Mouse (Mus musculus) c-Kit-positive CD71-negative TER-119-negative erythroid progenitor cells, embryonic 14.5 days (primary cell): Measurements from ENCODE around the gene Hist1h2ai.

Experiments used
- DNase-seq: peaks from one replicate; pipeline ENCODE4 v3.0.0-alpha.2; 2013; ENCODE audit warnings: low read depth

Hist1h2ai gene

DNA sequence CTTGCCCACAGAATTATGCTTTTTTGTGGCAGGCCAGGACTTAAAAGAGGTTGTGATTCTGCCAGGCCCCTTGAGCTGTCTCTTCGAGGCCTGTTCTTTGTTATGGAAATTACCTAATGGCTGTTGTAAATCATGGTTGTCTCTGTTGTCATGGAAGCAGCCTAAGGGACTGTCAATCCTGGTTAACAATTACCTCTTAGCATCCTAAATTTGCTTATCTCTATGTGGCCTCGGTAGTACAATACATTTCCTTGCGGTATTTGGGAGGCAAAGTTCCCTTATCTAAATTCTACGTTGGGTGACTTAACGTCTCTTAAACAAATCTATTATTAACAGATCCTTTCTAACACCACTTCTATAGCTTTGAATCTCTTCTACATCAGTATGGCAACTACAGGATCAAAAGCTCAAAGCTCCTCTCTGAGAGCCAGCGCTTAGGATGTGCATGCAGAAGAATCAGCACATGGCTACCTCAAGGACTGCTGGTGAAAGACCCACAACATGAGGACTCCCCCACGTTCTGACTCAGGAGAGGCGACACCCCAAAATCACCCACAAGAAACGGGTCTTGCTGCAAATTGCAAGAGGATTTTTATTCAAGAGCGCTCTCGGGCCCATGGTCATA, 11.8 kb downstream of the Hist1h2ai start:
- no peak for DNase-seq

DNA sequence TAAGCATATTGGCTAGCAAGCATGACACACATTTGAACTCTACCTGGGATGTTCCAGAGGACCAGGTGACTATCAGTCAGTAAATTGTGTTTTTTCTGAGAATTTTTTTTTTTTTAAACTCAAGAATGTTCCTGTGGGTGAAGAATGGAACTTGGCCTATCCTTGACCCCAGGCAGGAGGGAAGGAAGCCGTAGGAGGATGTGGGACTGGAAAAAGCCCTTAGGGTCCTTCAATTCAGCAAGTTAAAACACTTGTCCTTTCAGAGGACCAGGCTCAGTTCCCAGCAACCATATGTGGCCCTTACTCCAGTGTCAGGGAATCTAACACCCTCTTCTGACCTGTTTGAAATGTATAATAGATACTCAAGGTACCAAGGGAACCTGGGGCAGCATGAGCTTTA, 13.3 kb downstream of the Hist1h2ai start:
- DNase-seq = no peak

DNA sequence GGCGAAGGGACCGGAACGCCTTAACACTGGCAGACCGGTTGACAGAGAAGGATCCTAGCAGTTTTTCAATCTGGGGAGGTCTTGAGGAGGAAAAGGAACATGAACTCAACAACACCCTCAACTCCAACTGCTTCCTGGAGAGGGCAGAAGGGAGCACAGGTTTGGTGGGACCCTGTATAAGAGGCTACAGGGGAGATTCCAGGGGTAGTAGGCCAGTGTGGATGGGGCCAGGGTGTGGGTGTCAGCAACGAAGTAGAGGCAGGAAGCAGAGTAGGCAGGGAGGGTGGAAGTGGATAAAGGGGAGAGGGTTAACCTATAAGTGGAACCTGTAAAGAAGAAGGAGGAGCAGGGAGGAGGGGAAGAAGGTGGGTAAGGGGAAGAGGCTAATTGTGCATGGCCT, 17.2 kb downstream of the Hist1h2ai start:
- no peak for DNase-seq

GRCm38 (mm10) chr13:21734010-21734905, 18.0 kb downstream of the Hist1h2ai start:
- peak; percentile 81 for DNase-seq

- DNase-seq = peak; percentile 71
These were observed 18.9 kb downstream of the Hist1h2ai start, which contains the start of gene Hist1h4j for GRCm38 (mm10) chr13:21734906-21735767. TSS of gene Hist1h4j (plus strand) at chr13:21735064.

- DNase-seq = no peak
These were observed 28.8 kb downstream of the Hist1h2ai start for GRCm38 (mm10) chr13:21745006-21745405.

DNA sequence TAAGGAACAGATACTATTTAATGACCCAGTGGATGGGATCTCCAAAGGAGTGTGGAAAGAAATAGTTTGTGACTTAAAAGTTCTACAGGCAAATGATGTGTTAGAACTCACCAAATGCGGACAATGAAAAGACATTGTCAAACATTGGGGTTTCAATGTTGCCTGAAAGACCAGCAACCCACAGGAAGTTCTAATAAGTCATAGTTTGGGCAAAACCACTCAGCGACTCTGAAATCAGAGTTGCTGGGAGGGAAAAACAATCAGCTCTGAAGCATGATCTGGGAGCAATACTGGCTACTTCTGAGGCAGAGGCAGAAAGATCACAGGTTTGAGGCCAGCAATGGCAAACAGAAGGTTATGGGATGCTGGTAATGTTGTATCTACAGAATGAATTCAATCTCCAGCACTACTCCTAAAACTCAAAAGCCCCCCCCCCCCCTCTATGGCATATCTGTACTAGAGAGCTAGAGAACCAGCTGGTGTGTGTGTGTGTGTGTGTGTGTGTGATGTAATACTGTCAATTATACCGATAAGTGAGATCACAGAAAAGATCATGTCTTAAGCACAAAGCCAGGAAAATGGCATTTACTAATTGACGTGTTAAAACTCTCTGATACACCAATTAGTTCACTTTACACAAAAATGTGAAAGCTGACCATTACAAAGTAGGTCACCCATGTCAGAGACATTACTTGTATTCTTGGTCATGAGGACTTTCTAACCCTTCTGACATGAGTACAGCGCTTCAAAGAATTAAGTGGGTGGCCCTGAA, 33.4 kb downstream of the Hist1h2ai start:
- DNase-seq = no peak

DNA sequence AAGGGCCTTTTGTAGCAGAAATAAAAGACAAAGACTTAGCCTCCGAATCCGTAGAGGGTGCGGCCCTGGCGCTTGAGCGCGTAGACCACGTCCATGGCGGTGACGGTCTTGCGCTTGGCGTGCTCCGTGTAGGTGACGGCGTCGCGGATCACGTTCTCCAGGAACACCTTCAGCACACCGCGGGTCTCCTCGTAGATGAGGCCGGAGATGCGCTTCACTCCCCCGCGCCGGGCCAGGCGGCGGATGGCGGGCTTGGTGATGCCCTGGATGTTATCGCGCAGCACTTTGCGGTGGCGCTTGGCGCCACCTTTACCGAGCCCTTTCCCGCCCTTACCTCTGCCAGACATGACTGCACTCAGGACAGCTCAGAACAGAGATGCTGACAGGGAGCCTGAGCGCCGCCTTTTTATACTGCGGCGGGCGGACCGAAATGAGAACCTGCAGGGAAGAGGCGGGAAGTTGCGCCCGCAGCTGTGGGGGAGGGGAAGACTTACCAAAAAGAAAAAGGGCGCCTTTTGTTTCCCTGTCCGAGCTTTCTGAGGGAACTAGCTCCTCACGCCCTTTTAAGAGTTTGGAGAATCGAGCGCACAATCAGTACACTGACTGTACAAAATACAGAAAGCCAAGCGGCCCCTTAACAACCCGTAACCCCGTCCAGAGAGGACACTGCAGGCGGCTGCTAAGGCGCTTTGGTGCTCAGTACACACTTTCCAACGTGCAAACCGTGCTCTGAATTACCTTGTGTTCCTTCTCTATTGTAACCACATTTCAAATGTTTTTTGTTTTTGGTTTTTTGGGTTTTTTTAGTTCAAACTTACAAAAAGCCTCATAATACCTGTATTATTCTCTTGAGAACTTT, 34.2 kb downstream of the Hist1h2ai start, which contains the start of gene Hist1h4k:
Gene Hist1h4k (minus strand): TSS at position 347 of the 859 bp plus-strand sequence.
- peak; percentile 74 for DNase-seq

GRCm38 (mm10) chr13:21751417-21751816, 35.2 kb downstream of the Hist1h2ai start:
- no peak for DNase-seq

DNA sequence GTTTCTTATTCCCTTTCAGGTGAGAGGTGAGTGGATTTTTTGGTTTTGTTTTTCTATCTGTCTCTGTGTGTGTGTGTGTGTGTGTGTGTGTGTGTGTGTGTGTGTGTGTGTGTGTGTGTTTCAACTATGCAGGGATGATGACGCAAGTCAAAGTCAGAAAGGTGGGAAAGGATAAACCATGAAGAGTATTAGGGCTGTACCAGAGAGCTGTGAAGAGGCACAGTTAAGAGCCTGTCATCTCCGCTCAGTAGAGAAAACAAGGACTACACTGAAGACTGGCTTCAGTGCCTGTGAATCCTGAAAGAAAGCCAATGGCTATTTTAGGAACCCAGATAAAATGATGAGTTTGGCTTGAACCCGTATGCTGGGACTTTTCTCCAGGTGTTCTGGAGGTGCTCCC, 35.6 kb downstream of the Hist1h2ai start:
- DNase-seq = no peak

DNA sequence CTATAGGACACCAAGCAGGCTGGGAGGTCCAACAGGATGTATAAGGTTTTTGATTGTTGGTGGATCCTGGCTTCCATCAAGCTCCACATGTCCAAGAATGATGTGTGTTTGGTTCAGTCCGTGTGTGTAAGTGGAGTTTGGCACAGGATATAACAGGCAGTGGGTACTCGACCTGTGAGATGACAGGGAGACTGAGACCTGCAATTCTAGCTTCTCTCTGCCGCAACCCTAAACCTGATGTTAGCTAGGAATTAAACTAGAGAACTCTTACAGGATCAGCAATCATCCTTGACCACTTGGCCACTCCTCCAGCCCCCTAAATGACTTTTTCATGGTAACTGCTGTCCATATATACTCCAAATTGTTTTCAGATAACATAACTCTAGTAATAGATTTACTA, 36.1 kb downstream of the Hist1h2ai start:
- no peak for DNase-seq

DNA sequence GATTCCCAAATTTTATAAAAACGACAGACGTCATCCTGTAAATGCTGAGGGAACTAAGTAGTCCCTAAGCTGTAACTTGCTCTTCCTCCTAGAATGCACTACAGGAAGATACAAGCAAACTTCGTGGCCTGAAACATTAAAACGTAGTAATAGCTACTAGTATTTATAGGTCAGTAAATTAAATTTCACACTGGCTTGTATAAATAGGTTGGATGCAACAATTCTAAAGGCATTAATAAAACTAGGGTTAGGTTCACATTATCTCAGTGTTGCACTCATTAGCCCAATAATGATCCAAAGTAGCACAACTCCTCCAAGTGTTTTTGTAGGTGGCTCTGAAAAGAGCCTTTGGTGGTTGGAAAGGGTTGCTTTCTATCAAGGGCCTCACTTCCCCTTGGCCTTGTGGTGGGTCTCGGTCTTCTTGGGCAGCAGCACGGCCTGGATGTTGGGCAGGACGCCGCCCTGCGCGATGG, 36.9 kb downstream of the Hist1h2ai start:
- DNase-seq = no peak

DNA sequence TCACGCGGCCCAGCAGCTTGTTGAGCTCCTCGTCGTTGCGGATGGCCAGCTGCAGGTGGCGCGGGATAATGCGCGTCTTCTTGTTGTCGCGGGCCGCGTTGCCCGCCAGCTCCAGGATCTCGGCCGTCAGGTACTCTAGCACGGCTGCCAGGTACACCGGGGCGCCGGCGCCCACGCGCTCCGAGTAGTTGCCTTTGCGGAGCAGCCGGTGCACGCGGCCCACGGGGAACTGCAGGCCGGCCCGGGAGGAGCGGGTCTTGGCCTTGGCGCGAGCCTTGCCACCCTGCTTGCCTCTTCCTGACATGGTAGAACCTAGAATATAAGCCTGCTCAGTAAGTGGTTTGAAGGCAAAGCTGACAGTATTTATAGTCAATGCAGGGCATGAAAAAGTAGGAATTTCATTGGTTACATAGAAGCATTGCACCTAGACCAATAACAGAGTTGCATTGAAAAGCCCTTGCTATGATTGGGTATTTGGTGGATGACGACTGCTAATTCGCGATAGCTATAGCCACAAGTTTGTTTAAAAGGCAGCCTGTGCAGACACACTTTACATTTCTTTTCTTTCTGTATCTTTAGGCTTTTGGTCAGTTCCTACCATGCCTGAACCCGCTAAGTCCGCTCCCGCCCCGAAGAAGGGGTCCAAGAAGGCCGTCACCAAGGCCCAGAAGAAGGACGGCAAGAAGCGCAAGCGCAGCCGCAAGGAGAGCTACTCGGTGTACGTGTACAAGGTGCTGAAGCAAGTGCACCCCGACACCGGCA, 37.5 kb downstream of the Hist1h2ai start, which contains the start of the genes Hist1h2ak and Hist1h2bn:
Gene Hist1h2ak (minus strand): TSS at position 304 of the 762 bp plus-strand sequence.
Gene Hist1h2bn (plus strand): TSS at position 600 of the 762 bp plus-strand sequence.
- peak; percentile 87 for DNase-seq

- peak; percentile 50 for DNase-seq
These were observed 38.2 kb downstream of the Hist1h2ai start for GRCm38 (mm10) chr13:21754294-21755001.

GRCm38 (mm10) chr13:21755707-21756106, 39.5 kb downstream of the Hist1h2ai start:
- DNase-seq = no peak
